Mouse (Mus musculus): ENCODE data around the gene Surf1.

Gene Surf1

GRCm38 (mm10) chr2:26916738-26917137 is 408 bp upstream of the Surf1 start:
- Histone ChIP-seq H3K27me3 (ENCODE audit: insufficient read depth, low read length) (no peaks in the 10 kb centered on the region), H3K4me1 (replicated peaks; ENCODE audit: low read depth, low read length) (peaks cover 68% of the 10 kb centered on the region), H3K36me3 (ENCODE audit: insufficient read depth, low read length) (peaks cover 83% of the 10 kb centered on the region), H3K4me3 (replicated peaks; ENCODE audit: low read length) (peak overlapping the region; percentile 92), H3K9me3 (ENCODE audit: low read length) (peaks cover 35% of the 10 kb centered on the region)
- TF ChIP-seq NANOG (IDR thresholded peaks at IDR 0.05; ENCODE audit: borderline replicate concordance, low read length) (no peak), CTCF (conservative IDR thresholded peaks at IDR 0.05; ENCODE audit: low read length) (no peak), POU5F1 (IDR thresholded peaks at IDR 0.05; ENCODE audit: borderline replicate concordance, low read length) (no peak)

GRCm38 (mm10) chr2:26914148-26914941 is 2.0 kb downstream of the Surf1 start:
- Histone ChIP-seq H3K36me3 (ENCODE audit: insufficient read depth, low read length) (peaks cover 69% of the 10 kb centered on the region), H3K4me1 (replicated peaks; ENCODE audit: low read depth, low read length) (peaks cover 62% of the 10 kb centered on the region), H3K4me3 (replicated peaks; ENCODE audit: low read length) (peak overlapping the region; percentile 99), H3K27me3 (ENCODE audit: insufficient read depth, low read length) (no peaks in the 10 kb centered on the region), H3K9me3 (ENCODE audit: low read length) (peaks cover 41% of the 10 kb centered on the region)
- no peak for TF ChIP-seq CTCF (conservative IDR thresholded peaks at IDR 0.05; ENCODE audit: low read length)
- TF ChIP-seq POU5F1 (IDR thresholded peaks at IDR 0.05; ENCODE audit: borderline replicate concordance, low read length), result no peak
- TF ChIP-seq NANOG (IDR thresholded peaks at IDR 0.05; ENCODE audit: borderline replicate concordance, low read length), result no peak

- H3K9me3 ChIP-seq (ENCODE audit: low read length), result peaks cover 41% of the 10 kb centered on the region
- H3K4me1 ChIP-seq (replicated peaks; ENCODE audit: low read depth, low read length), result peaks cover 63% of the 10 kb centered on the region
- H3K4me3 ChIP-seq (replicated peaks; ENCODE audit: low read length), result peak overlapping the region; percentile 99
- TF ChIP-seq CTCF (conservative IDR thresholded peaks at IDR 0.05; ENCODE audit: low read length), result no peak
- TF ChIP-seq POU5F1 (IDR thresholded peaks at IDR 0.05; ENCODE audit: borderline replicate concordance, low read length), result no peak
- TF ChIP-seq NANOG (IDR thresholded peaks at IDR 0.05; ENCODE audit: borderline replicate concordance, low read length), result no peak
- no peaks in the 10 kb centered on the region for H3K27me3 ChIP-seq (ENCODE audit: insufficient read depth, low read length)
- peaks cover 67% of the 10 kb centered on the region for H3K36me3 ChIP-seq (ENCODE audit: insufficient read depth, low read length)
Measured at GRCm38 (mm10) chr2:26913416-26914147, 2.7 kb downstream of the Surf1 start.

- no peak for TF ChIP-seq POU5F1 (IDR thresholded peaks at IDR 0.05; ENCODE audit: borderline replicate concordance, low read length)
- TF ChIP-seq NANOG (IDR thresholded peaks at IDR 0.05; ENCODE audit: borderline replicate concordance, low read length), result no peak
- no peak for TF ChIP-seq CTCF (conservative IDR thresholded peaks at IDR 0.05; ENCODE audit: low read length)
- Histone ChIP-seq H3K4me3 (replicated peaks; ENCODE audit: low read length) (peak overlapping the region; percentile 99), H3K4me1 (replicated peaks; ENCODE audit: low read depth, low read length) (peaks cover 63% of the 10 kb centered on the region), H3K36me3 (ENCODE audit: insufficient read depth, low read length) (peaks cover 67% of the 10 kb centered on the region), H3K27me3 (ENCODE audit: insufficient read depth, low read length) (no peaks in the 10 kb centered on the region), H3K9me3 (ENCODE audit: low read length) (peaks cover 41% of the 10 kb centered on the region)
Measured at GRCm38 (mm10) chr2:26912253-26912770, 4.0 kb downstream of the Surf1 start.

GRCm38 (mm10) chr2:26910994-26911765 is 5.2 kb downstream of the Surf1 start:
- peaks cover 58% of the 10 kb centered on the region for H3K4me1 ChIP-seq (replicated peaks; ENCODE audit: low read depth, low read length)
- peak overlapping the region; percentile 99 for H3K4me3 ChIP-seq (replicated peaks; ENCODE audit: low read length)
- TF ChIP-seq NANOG (IDR thresholded peaks at IDR 0.05; ENCODE audit: borderline replicate concordance, low read length) (no peak), POU5F1 (IDR thresholded peaks at IDR 0.05; ENCODE audit: borderline replicate concordance, low read length) (no peak), CTCF (conservative IDR thresholded peaks at IDR 0.05; ENCODE audit: low read length) (no peak)
- H3K36me3 ChIP-seq (ENCODE audit: insufficient read depth, low read length), result peaks cover 72% of the 10 kb centered on the region
- H3K27me3 ChIP-seq (ENCODE audit: insufficient read depth, low read length), result no peaks in the 10 kb centered on the region
- H3K9me3 ChIP-seq (ENCODE audit: low read length), result peaks cover 41% of the 10 kb centered on the region

- peak within 1 kb of the TSS; percentile 99 for H3K4me3 ChIP-seq (replicated peaks; ENCODE audit: low read length)
- no peak for TF ChIP-seq CTCF (conservative IDR thresholded peaks at IDR 0.05; ENCODE audit: low read length)
- no peak for TF ChIP-seq NANOG (IDR thresholded peaks at IDR 0.05; ENCODE audit: borderline replicate concordance, low read length)
- no peak for TF ChIP-seq POU5F1 (IDR thresholded peaks at IDR 0.05; ENCODE audit: borderline replicate concordance, low read length)
- peaks cover 80% of the 10 kb centered on the region for H3K36me3 ChIP-seq (ENCODE audit: insufficient read depth, low read length)
- H3K27me3 ChIP-seq (ENCODE audit: insufficient read depth, low read length), result no peaks in the 10 kb centered on the region
- peaks cover 39% of the 10 kb centered on the region for H3K9me3 ChIP-seq (ENCODE audit: low read length)
- H3K4me1 ChIP-seq (replicated peaks; ENCODE audit: low read depth, low read length), result peaks cover 52% of the 10 kb centered on the region
Measured at GRCm38 (mm10) chr2:26910124-26910993, 6.0 kb downstream of the Surf1 start, which contains the start of the genes Med22 and Rpl7a. Gene Med22 (minus strand): TSS chr2:26910677. Gene Rpl7a (plus strand): TSS chr2:26910764.

GRCm38 (mm10) chr2:26909387-26909784 is 6.9 kb downstream of the Surf1 start:
- H3K27me3 ChIP-seq (ENCODE audit: insufficient read depth, low read length), result no peaks in the 10 kb centered on the region
- peaks cover 29% of the 10 kb centered on the region for H3K9me3 ChIP-seq (ENCODE audit: low read length)
- TF ChIP-seq NANOG (IDR thresholded peaks at IDR 0.05; ENCODE audit: borderline replicate concordance, low read length) (no peak), CTCF (conservative IDR thresholded peaks at IDR 0.05; ENCODE audit: low read length) (0 out of 2 replicates have a peak, but pooled peaks have one; percentile 12), POU5F1 (IDR thresholded peaks at IDR 0.05; ENCODE audit: borderline replicate concordance, low read length) (no peak)
- peak overlapping the region; percentile 99 for H3K4me3 ChIP-seq (replicated peaks; ENCODE audit: low read length)
- H3K4me1 ChIP-seq (replicated peaks; ENCODE audit: low read depth, low read length), result peaks cover 49% of the 10 kb centered on the region
- H3K36me3 ChIP-seq (ENCODE audit: insufficient read depth, low read length), result peaks cover 84% of the 10 kb centered on the region

Measured in E14TG2a.4 (cell line).